Mouse (Mus musculus): ENCODE results near the gene Chmp4b. TPM values are rescaled to one million over a fixed set of nuclear protein-coding genes. Genes with fewer than 3 reads are reported as not detected.

Chmp4b gene
- total RNA-seq (2014; fragmentation: Nextera tagmentation): 79.5 and 118 TPM in 2 replicates
- 95.1 and 99.0 TPM in 2 replicates for total RNA-seq (2017)

DNA sequence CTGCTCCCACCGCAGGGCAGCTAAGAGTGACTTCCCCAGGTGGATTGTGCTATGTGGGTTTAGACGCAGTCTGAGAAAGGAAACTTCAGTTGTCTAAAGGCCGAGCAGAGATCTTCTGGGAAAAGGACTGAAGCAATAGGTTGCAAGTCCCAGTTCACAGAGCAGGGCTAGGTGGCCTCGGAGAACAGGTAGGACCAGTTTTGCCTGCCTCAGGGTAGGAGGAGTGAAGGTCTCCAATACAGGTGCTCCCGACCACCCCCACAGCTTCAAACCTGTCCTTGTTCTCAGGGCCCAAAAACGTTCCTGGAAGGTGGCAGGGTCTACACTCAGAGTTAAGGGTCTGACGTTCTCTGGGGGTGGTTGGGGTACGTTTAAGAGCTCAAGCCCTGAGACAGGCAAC is at the start of gene Chmp4b:
Gene Chmp4b, plus strand, starts transcription at position 343 of the 400 bp plus-strand sequence.
- no peak for ATAC-seq (replicated peaks; ENCODE audit: low FRiP score, low TSS enrichment, poor library complexity, severe bottlenecking)

DNA sequence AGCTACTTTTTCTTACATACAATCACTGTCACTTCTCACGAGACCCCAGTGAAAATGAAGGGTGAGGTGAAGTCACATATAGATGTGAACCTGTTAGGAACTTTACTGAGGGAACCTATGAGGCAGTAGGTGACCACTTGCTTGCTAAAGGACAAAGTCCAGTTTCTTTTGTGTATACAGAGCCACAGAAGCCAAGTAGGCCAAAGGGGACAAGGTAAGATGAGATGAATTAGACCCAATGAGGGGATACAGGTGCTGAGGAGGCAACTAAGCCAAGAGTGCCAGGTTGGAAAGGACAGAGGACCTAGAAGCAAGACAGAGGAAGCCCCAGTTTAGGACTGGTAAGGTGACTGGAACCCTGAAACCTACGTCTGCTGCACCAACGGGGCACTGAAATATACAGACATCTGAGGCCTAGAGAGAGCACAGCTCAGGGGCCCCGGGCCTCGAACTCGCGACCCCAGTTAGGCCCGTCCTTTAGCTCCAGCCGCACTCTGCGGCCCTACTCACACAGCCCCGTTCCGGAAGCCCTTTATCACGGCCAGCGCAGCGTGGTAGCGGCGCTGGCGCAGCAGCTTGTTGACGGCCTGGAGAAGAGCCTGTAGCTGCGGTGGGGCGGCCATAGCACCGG is 48.4 kb upstream of the Chmp4b start:
- no peak for ATAC-seq (replicated peaks; ENCODE audit: low FRiP score, low TSS enrichment, poor library complexity, severe bottlenecking)

GRCm38 (mm10) chr2:154603638-154604153 is 47.8 kb upstream of the Chmp4b start, which contains the start of gene Pxmp4:
Gene Pxmp4 (minus strand): TSS chr2:154603708.
- ATAC-seq (replicated peaks; ENCODE audit: low FRiP score, low TSS enrichment, poor library complexity, severe bottlenecking): peak; percentile 99

- peak; percentile 12 for ATAC-seq (replicated peaks; ENCODE audit: low FRiP score, low TSS enrichment, poor library complexity, severe bottlenecking)
Observed at GRCm38 (mm10) chr2:154604156-154604555, 47.3 kb upstream of the Chmp4b start.

- no peak for ATAC-seq (replicated peaks; ENCODE audit: low FRiP score, low TSS enrichment, poor library complexity, severe bottlenecking)
Observed at GRCm38 (mm10) chr2:154606965-154607364, 44.5 kb upstream of the Chmp4b start.

DNA sequence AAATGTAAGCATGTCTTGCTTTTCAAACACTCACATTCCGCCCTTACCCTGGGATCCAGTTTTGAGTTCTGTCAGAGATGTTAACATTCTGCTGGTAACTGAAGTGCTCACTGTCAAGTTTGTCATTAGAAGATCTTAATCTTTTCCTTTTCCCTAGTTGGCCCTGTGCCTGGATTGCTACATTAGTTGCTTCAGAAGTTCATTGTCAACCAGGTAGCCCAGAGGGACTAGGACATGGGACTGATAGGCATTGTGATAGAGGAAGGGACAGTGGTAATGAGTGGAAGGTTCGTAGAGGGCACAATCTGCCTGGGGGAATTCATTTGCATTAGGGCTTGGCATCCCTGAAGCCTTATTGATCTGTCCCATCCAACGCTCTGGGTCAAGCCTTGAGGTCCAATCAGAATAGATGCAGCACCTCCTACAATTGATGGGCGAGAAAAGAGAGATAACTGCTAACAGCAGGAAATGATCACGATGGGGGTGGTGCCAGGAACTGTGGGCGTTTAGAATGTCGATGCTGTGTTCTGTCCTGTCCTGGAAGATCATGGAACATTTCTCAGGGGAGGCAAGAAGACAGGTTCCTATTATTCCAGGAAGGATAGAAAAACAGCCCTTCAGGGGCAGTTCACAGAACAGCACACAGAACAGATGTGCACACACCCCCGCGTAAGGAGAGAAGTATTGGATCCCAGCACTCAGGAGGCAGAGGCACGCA is 42.3 kb upstream of the Chmp4b start:
- ATAC-seq (replicated peaks; ENCODE audit: low FRiP score, low TSS enrichment, poor library complexity, severe bottlenecking): no peak

DNA sequence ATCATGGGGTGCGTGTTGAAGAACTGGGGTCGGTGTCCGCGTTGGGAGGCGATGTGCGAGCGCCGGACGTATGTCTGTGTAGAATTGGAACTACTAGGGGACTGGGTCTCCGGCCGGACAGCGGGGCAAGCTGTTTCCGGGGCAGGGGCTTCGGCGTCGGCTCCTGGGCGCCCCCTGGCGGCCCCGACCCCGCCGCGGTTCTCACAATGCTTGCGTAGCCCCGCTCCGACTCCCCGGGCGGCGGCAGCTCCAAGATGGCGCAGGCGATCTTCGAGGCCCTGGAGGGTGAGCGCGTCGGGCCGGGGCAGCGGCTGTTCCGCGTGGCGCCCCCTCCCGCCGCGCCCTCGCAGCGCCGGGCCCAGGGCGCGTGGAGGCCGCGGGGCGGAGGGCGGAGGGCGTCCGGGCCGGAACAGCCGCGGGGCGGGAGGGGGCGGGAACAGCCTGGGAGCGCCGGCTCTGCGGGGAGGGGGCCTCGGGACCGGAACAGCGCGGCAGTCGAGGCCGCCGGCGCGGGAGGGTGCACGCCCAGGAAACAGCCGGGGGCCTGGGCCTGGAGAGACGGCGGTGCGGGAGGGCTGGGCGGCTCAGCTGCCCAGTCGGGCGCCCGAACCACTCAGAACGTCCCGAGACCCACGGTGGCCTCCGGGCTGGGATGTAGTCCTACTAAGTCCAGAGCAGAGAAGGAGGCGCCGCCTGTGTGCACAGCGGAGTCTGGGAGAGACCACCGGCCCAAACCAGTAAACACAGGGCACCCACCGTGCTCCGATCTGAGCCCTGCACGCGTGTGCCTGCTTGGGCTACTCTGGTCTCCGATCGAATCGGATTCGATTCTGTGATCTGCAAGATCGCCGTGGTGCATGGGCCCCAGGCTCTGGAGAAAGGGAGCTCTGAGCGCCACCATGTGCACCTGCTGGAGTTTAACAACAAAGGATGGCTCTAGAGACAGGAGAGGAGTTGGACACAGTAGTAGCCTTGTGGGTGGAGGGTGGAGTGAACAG is 38.1 kb upstream of the Chmp4b start, which contains the start of the genes Zfp341 and 4930519P11Rik:
Gene Zfp341, plus strand, starts transcription at position 180 of the 998 bp plus-strand sequence.
Gene 4930519P11Rik, minus strand, starts transcription at position 320 of the 998 bp plus-strand sequence.
- peak; percentile 69 for ATAC-seq (replicated peaks; ENCODE audit: low FRiP score, low TSS enrichment, poor library complexity, severe bottlenecking)

DNA sequence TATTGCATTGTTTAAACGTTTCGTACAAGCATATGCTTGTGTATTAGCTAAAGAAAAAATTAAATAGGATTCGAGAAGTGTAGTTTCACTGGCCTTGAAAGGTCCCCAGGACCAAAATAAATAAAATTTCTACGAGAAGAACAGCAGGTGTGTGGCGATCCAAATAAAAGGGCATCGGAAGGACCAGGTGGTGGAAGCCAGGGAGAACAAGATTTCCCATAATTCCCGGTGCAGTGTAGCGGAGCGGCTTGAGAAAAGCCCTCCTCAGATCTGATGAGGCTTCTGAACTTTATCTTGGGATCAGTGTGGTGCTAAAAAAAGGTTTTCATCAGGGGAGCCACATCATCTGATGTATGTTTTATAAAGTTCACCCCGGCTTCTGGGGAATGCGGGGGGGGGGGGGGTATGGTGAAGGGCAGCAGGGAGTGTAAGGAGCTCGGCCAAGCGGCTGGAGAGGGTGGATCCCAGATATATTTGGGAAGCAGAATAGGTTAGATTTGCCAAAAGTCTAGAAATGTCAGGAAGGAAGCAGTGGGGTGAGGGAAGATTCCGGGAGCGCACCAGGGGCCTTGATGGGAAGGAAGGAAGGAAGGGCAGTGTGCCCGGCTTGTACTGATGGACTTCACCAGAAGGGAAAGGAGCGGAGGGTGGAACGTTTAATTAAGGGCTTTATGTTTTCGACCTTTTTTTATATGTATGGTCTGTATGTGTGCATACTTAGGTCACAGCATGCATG is 36.5 kb upstream of the Chmp4b start:
- no peak for ATAC-seq (replicated peaks; ENCODE audit: low FRiP score, low TSS enrichment, poor library complexity, severe bottlenecking)

- peak; percentile 46 for ATAC-seq (replicated peaks; ENCODE audit: low FRiP score, low TSS enrichment, poor library complexity, severe bottlenecking)
Observed at GRCm38 (mm10) chr2:154615674-154616073, 35.8 kb upstream of the Chmp4b start.

DNA sequence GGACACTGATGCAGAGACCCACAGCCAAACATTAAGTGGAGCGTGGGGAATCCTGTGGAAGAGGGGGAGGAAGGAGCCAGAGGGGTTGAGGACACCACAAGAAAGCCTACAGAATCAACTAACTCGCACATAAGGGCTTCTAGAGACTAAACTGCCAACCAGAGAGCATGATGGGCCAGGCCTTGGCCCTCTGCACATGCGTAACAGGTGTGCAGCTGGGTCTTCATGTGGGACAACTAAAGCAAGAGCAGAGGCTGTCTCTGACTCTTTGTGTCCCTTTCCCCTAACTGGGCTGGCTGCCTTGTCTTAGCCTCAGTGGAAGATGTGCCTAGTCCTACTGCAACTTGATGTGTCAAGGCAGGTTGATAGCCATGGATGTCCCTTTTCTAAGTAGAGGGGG is 34.4 kb upstream of the Chmp4b start:
- ATAC-seq (replicated peaks; ENCODE audit: low FRiP score, low TSS enrichment, poor library complexity, severe bottlenecking): no peak

DNA sequence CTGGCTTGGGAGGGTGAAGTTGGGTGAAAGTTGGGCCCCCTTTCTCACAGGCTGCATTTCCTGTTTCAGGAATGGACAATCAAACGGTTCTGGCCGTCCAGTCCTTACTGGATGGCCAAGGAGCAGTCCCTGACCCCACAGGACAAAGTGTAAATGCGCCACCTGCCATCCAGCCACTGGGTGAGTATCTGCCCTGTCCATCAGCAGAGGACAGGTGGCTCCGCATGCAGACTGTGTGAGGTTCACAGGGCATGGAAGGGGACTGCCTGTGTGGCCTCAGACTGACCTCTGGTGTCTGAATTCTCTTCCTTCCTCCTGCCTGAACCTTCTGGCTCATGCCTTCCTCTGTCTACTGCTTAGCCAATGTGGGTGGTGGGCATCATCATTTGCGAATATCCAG is 29.8 kb upstream of the Chmp4b start:
- no peak for ATAC-seq (replicated peaks; ENCODE audit: low FRiP score, low TSS enrichment, poor library complexity, severe bottlenecking)

- ATAC-seq (replicated peaks; ENCODE audit: low FRiP score, low TSS enrichment, poor library complexity, severe bottlenecking): no peak
Observed at GRCm38 (mm10) chr2:154624137-154624536, 27.4 kb upstream of the Chmp4b start.

- no peak for ATAC-seq (replicated peaks; ENCODE audit: low FRiP score, low TSS enrichment, poor library complexity, severe bottlenecking)
Observed at GRCm38 (mm10) chr2:154630531-154630930, 21.0 kb upstream of the Chmp4b start.

- ATAC-seq (replicated peaks; ENCODE audit: low FRiP score, low TSS enrichment, poor library complexity, severe bottlenecking): peak; percentile 74
Observed at GRCm38 (mm10) chr2:154632203-154632780, 19.2 kb upstream of the Chmp4b start.

DNA sequence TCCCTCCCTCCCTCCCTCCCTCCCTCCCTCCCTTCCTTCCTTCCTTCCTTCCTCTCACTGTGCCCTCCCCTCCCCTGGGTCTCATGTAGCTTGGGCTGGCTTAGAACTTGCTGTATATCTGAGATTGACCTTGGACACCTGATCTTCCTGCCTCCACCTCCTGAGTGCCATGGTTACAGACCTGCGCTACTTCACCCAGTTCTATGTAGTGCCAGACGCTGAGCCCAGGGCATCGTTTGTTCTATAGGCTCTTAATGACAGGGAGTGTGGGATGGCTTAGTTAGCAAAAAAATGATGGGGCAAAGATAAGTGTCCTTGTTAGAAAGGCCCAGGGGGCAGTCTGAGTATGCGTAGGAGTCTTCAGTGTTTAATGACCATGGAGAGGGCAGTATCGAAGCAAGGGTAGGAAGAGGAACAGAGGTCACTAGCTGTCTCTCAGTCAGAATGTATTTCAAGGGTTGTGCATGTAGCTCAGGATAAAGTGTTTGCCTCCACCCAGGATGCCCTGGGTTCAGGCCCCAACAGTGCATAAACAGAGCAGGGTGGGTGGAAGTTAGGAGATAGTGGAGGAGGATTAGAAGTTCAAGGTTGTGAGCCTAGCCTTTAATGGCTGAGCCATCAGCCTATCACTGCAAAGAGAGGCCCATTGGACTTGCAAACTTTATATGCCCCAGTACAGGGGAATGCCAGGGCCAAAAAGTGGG is 18.3 kb upstream of the Chmp4b start:
- ATAC-seq (replicated peaks; ENCODE audit: low FRiP score, low TSS enrichment, poor library complexity, severe bottlenecking): peak; percentile 19; the same call in 1 of the 2 replicates

DNA sequence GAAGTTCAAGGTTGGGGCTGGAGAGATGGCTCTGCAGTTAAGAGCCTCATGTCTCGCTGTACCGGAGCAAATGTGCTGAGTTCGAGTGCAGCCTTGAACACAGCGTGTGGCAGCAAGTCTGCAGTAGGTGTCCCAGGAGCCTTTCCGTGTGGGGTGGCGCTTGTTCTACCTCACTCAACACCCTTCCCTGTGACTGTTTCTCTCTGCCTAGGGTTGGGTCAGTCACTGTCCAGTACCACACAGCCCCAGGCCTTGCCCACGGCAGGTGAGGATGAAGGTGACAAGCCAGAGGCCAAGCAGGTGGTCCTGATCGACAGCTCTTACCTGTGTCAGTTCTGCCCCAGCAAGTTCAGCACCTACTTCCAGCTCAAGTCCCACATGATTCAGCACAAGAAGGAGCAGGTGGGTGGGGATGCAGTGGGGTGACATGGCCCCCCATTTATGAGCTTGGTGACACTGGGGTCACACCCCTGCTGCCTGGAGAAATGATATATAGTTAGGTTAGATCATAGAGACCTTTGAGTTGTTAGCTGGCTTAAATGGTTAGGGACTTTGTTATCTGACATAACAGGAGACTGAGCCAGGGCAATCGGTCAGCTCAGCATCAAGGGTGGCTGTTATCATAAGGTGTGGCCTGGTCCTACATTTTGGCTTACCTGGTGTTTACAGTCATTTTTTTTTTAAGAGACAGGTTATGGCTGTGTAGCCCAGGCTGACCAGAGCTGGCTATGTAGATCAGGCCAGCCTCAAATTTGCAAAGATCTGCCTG is 17.4 kb upstream of the Chmp4b start:
- ATAC-seq (replicated peaks; ENCODE audit: low FRiP score, low TSS enrichment, poor library complexity, severe bottlenecking): 0 out of 2 replicates have a peak, but pooled peaks have one; percentile 12

DNA sequence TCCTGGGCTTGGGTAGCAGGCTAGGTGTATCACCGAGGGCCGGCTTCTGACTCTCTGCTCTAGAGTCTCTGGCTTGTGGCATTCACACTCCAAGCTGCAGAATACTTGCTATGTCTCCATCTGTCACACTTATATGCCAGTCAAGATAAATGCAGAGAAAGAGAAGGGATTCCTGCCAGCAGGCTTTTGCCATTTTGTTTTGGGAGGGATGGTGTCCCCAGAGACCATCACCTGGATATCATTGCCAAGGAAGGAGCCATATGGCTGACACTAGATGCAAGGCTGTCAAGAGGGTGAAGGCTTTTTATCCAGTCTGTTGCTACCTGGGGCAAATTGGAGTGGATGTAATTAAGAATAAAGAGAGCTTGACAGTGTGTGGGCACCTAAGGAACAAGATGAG is 15.7 kb upstream of the Chmp4b start:
- no peak for ATAC-seq (replicated peaks; ENCODE audit: low FRiP score, low TSS enrichment, poor library complexity, severe bottlenecking)

Data from megakaryocyte-erythroid progenitor cell, adult 5-6 weeks (primary cell).